Mouse (Mus musculus) heart, embryonic 11.5 days (tissue): ENCODE data around the gene Wdr93. TPM values are rescaled to one million over a fixed set of nuclear protein-coding genes. Genes with fewer than 3 reads are reported as not detected.
A peak's percentile ranks its signal among the peaks of the same experiment; 100 is the strongest.

ENCODE experiments used
- ATAC-seq: fragments of 200-750 bp; cut with Nextera tagmentation; replicated peaks from 2 replicates; pipeline ENCODE4 v1.8.0; 2017; ENCODE audit warnings: moderate library complexity; ENCODE audit not compliant: insufficient number of reproducible peaks, low FRiP score, low TSS enrichment
- H3K27ac ChIP-seq: fragments of 300-500 bp; sonication (generic); 2 replicates; pipeline ENCODE4 v1.5.1; 2014; ENCODE audit warnings: mild to moderate bottlenecking, low read depth, low read length
- H3K27me3 ChIP-seq: fragments of 300-500 bp; sonication (generic); 2 replicates; pipeline ENCODE4 v1.6.1; 2014; ENCODE audit warnings: mild to moderate bottlenecking, low read length, mixed read lengths; ENCODE audit not compliant: control insufficient read depth, insufficient read depth
- H3K36me3 ChIP-seq: fragments of 300-500 bp; sonication (generic); 2 replicates; pipeline ENCODE4 v1.6.1; 2014; ENCODE audit warnings: mild to moderate bottlenecking, low read length, moderate library complexity, mixed read lengths; ENCODE audit not compliant: control insufficient read depth, insufficient read depth
- H3K4me1 ChIP-seq: fragments of 300-500 bp; sonication (generic); 2 replicates; pipeline ENCODE4 v1.6.1; 2014; ENCODE audit warnings: low read length; ENCODE audit not compliant: control insufficient read depth, insufficient read depth
- H3K4me2 ChIP-seq: fragments of 300-500 bp; sonication (generic); 2 replicates; pipeline ENCODE4 v1.6.1; 2014; ENCODE audit warnings: mild to moderate bottlenecking, moderate library complexity
- H3K4me3 ChIP-seq: fragments of 300-500 bp; sonication (generic); 2 replicates; pipeline ENCODE4 v1.5.1; 2014; ENCODE audit warnings: low read depth, low read length
- H3K9ac ChIP-seq: fragments of 300-500 bp; sonication (generic); 2 replicates; pipeline ENCODE4 v1.6.1; 2014; ENCODE audit warnings: mild to moderate bottlenecking, low read depth, low read length, moderate library complexity
- H3K9me3 ChIP-seq: fragments of 300-500 bp; sonication (generic); replicated peaks from 2 replicates; pipeline ENCODE4 v1.6.1; 2016; ENCODE audit warnings: low read length; ENCODE audit not compliant: control insufficient read depth
- WGBS: fragments of 180-500 bp; shearing (Covaris S2); extraction: QIAGEN DNeasy Blood & Tissue Kit; methylation state at CpG from one replicate; pipeline ENCODE4 v1.1.7; 2014; ENCODE audit not compliant: insufficient replicate concordance; 5-methylcytosine and 5-hydroxymethylcytosine counted together
- polyA plus RNA-seq: library from polyadenylated mRNA; unstranded; fragments of >200 nt; fragmentation: Nextera tagmentation; extraction: Ambion mirVana; gene quantifications from 2 replicates; pipeline ENCODE4 v1.2.1, GENCODE M21; 2014

Wdr93 gene
- 6.2 and 6.6 TPM in 2 replicates for polyA plus RNA-seq

DNA sequence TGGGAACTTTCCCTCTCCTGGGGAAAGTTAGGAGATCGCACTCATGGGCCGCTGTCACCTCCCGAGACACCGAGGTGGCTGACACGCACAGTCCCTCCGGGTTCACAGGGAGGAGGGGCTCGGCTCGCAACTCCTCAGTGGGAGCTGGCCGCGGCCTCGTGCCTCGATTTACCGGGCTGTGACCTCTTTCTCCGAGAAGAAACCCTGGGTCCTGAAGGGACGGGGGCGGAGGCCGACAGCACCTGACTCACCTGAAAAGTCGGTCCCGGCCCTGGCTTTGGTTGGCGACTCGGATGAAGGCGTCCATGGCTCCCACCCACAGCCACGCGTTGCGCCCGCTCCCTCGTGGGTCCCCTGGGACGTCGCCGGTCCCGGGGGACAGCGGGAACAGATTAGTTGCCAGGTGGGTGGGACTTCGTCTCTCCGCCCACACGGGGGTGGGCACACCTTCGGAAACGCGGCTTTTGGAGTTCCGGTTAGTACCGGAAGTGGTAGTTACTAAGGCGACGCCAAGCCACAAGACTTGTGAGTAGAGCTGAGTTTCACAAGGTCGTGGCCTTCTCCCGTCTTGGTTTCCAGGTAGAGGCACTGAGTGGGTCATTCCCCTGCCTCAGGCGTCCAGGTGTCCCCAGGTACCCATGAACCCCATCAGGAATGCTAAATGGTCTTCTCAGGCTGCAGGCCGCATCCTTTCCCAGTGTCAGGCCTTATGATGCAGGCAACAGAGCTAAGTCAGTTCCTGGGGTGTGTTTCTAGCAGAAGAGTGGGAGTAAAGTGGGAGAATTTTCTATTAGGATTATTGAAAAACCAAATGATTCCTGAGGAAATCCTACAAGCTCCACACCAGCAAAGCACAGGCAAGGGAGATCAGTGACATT lies at the start of gene Wdr93, which contains the start of gene Pex11a:
Gene Wdr93, plus strand, starts transcription at position 505 of the 878 bp plus-strand sequence.
Gene Pex11a, minus strand, starts transcription at position 473 of the 878 bp plus-strand sequence.
- Histone ChIP-seq H3K4me3 (peak within 1 kb of the TSS; percentile 82), H3K27me3 (no peaks in the 10 kb centered on the region), H3K36me3 (no peaks in the 10 kb centered on the region), H3K9ac (peak within 1 kb of the TSS; percentile 78), H3K27ac (no peak within 1 kb of the TSS), H3K4me1 (0 out of 2 replicates have a peak, but pooled peaks cover 2% of the 10 kb centered on the region), H3K4me2 (peak within 1 kb of the TSS; percentile 99), H3K9me3 (no peaks in the 10 kb centered on the region)
- ATAC-seq: peak; percentile 65; the same call in 1 of the 2 replicates
- 3% methylated on average over 46 of the region's 46 CpGs for WGBS

GRCm38 (mm10) chr7:79696495-79696894 lies 46.5 kb upstream of the Wdr93 start:
- H3K4me1 ChIP-seq: no peaks in the 10 kb centered on the region
- WGBS: 87% methylated on average over 8 of the region's 8 CpGs
- H3K9ac ChIP-seq: no peak overlapping the region
- ATAC-seq: no peak
- H3K36me3 ChIP-seq: peaks cover 46% of the 10 kb centered on the region
- H3K9me3 ChIP-seq: no peaks in the 10 kb centered on the region
- no peak overlapping the region for H3K4me3 ChIP-seq
- H3K27me3 ChIP-seq: no peaks in the 10 kb centered on the region
- H3K4me2 ChIP-seq: no peak overlapping the region
- no peak overlapping the region for H3K27ac ChIP-seq

DNA sequence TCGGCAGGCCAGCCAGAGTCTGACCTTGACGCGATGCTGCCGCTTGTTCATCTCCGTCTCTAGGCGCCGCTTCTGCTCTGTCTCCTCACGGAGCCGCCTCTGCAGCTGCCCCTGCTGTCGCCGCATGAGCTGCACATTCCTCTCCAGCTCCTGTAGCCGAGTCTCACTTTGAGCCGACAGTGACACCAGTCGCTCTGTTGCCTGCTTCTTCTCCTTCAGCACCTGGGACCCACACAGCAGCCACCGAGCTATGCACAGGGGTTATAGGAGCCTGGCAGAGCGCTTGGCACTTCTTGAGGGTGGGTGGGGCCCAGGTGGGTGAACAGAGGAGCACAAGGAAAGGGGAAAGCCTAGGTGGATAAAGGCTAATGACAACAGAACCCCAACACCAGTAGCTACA lies 40.2 kb upstream of the Wdr93 start:
- H3K4me2 ChIP-seq: 0 out of 2 replicates have a peak overlapping the region, but pooled peaks have one; percentile 20
- peaks cover 15% of the 10 kb centered on the region; the same call in 1 of the 2 replicates for H3K36me3 ChIP-seq
- no peak overlapping the region for H3K27ac ChIP-seq
- H3K9me3 ChIP-seq: no peaks in the 10 kb centered on the region
- H3K4me1 ChIP-seq: peaks cover 6% of the 10 kb centered on the region; the same call in 1 of the 2 replicates
- 0 out of 2 replicates have a peak, but pooled peaks cover 2% of the 10 kb centered on the region for H3K27me3 ChIP-seq
- WGBS: 49% methylated on average over 16 of the region's 16 CpGs
- H3K4me3 ChIP-seq: no peak overlapping the region
- H3K9ac ChIP-seq: no peak overlapping the region
- ATAC-seq: no peak

- ATAC-seq: no peak
- H3K9ac ChIP-seq: no peak overlapping the region
- H3K27ac ChIP-seq: no peak overlapping the region
- H3K4me3 ChIP-seq: no peak overlapping the region
- H3K9me3 ChIP-seq: no peaks in the 10 kb centered on the region
- H3K4me1 ChIP-seq: peaks cover 6% of the 10 kb centered on the region; the same call in 1 of the 2 replicates
- H3K36me3 ChIP-seq: peaks cover 8% of the 10 kb centered on the region; the same call in 1 of the 2 replicates
- no peak overlapping the region for H3K4me2 ChIP-seq
- 60% methylated on average over 5 of the region's 5 CpGs for WGBS
- peaks cover 17% of the 10 kb centered on the region; the same call in 1 of the 2 replicates for H3K27me3 ChIP-seq
These were observed 37.8 kb upstream of the Wdr93 start for GRCm38 (mm10) chr7:79705210-79705609.

GRCm38 (mm10) chr7:79710130-79710607 lies 32.8 kb upstream of the Wdr93 start:
- Histone ChIP-seq H3K27me3 (peaks cover 32% of the 10 kb centered on the region), H3K9ac (peak overlapping the region; percentile 1), H3K9me3 (no peaks in the 10 kb centered on the region), H3K36me3 (no peaks in the 10 kb centered on the region), H3K4me3 (peak overlapping the region; percentile 49), H3K4me2 (peak overlapping the region; percentile 66), H3K4me1 (peaks cover 10% of the 10 kb centered on the region), H3K27ac (no peak overlapping the region)
- 1% methylated on average over 54 of the region's 55 CpGs for WGBS
- no peak for ATAC-seq

GRCm38 (mm10) chr7:79710831-79711230 lies 32.1 kb upstream of the Wdr93 start:
- peaks cover 32% of the 10 kb centered on the region for H3K27me3 ChIP-seq
- H3K9ac ChIP-seq: peak overlapping the region; percentile 1; the same call in 1 of the 2 replicates
- H3K4me2 ChIP-seq: peak overlapping the region; percentile 66
- H3K4me3 ChIP-seq: peak overlapping the region; percentile 49
- no peaks in the 10 kb centered on the region for H3K9me3 ChIP-seq
- WGBS: 29% methylated on average over 17 of the region's 17 CpGs
- ATAC-seq: no peak
- H3K36me3 ChIP-seq: no peaks in the 10 kb centered on the region
- no peak overlapping the region for H3K27ac ChIP-seq
- peaks cover 10% of the 10 kb centered on the region for H3K4me1 ChIP-seq

GRCm38 (mm10) chr7:79715187-79715981 lies 27.6 kb upstream of the Wdr93 start, which contains the start of gene Kif7:
TSS of gene Kif7 (minus strand) at chr7:79715720.
- WGBS: 1% methylated on average over 39 of the region's 55 CpGs
- peak; percentile 81 for ATAC-seq
- peak within 1 kb of the TSS; percentile 92 for H3K4me2 ChIP-seq
- peak within 1 kb of the TSS; percentile 76 for H3K9ac ChIP-seq
- H3K36me3 ChIP-seq: no peaks in the 10 kb centered on the region
- no peak within 1 kb of the TSS for H3K27ac ChIP-seq
- peaks cover 12% of the 10 kb centered on the region for H3K27me3 ChIP-seq
- H3K9me3 ChIP-seq: no peaks in the 10 kb centered on the region
- H3K4me3 ChIP-seq: peak within 1 kb of the TSS; percentile 62
- peaks cover 11% of the 10 kb centered on the region for H3K4me1 ChIP-seq
